Mouse (Mus musculus) yolk sac, embryonic 10.5 days (tissue): ENCODE data around the gene Terb1.

ENCODE experiments used
- DNase-seq: peaks from one replicate; pipeline ENCODE4 v3.0.0-alpha.2; 2017; ENCODE audit warnings: low spot score

Gene Terb1

DNA sequence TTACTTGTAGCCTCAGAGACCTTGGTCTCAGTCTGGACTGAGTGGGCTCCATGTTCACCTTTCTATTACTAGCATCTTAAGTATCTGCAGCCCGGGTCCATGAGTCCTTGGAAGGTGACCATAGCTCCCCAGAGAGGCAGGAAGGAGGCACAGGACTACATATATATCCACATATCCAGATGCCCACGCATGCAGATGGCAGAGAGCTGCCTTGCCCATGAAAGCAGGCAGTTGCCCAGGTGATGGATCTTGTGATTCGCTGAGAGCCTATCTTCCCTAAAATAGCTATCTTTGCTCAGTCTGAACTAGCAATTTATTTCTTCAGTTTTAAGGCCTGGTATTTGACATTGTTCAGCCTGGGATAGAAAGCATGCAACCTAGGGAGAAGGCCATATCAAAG, 98.2 kb downstream of the Terb1 start:
- DNase-seq, result no peak

DNA sequence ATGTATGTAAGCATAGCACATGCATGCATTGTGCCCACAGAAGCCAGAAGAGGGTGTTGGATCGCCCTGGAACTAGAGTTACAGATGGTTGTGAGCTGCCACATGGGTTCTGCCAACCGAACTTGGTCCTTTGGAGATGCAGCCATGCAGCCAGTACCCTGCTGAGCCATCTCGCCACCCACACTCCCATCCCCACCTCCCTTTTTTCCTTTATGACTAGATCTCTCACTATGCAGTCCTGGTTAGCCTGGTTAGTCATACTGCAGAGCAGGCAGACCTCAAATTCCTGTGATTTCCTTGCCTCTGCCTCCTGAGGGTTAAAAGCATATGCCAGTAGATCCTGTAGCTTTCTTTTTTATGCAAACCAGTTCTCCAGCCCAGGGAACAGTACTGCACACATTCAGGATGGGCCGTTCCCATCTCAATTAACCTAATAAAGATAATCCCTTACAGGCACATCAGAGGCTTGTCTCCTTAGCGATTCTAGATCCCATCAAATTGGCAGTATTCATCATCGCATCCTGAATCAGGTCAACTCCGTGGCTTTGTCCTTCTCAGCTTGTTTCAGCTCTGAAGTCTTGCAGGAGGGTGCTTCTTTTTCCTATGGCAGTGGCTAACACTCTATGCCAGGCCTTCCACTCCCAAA, 99.0 kb downstream of the Terb1 start:
- no peak for DNase-seq

DNA sequence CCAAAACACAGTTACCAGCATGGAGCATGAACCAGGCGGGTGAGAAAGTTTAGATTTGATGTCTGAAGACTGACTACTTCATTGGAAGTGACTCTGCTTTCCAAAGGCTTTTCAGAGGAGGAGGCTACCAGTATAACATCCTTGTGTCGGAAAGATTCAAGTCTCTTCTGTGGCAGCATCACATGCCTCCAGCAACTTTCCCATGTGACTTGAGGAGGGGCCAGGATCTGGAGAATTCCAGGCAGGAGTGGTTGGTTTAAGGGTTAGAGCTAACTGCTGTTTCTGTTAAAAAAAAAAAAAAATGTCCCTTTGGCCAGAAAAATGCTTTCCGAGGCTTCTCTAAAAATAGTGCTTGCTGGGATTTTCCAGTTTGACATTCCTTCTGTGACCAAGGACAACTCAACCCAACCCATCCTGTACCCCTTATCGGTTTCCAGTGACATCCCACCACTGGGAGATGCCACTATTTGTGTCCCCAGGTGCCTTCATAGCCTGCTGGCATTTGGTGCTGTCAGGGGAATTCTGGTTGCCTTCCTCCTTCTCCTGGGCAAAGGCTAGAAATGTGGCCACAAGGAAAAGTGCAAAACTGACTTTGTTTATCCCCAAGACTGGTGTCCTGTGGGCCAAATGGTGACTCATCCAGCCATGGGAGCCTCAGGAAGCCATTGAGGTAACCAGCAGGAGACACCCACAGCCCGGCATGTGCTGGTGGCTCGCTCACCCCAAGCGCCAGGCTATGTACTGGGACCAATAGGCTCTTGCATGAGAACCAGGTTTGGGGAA, 101.2 kb downstream of the Terb1 start:
- DNase-seq, result no peak

DNA sequence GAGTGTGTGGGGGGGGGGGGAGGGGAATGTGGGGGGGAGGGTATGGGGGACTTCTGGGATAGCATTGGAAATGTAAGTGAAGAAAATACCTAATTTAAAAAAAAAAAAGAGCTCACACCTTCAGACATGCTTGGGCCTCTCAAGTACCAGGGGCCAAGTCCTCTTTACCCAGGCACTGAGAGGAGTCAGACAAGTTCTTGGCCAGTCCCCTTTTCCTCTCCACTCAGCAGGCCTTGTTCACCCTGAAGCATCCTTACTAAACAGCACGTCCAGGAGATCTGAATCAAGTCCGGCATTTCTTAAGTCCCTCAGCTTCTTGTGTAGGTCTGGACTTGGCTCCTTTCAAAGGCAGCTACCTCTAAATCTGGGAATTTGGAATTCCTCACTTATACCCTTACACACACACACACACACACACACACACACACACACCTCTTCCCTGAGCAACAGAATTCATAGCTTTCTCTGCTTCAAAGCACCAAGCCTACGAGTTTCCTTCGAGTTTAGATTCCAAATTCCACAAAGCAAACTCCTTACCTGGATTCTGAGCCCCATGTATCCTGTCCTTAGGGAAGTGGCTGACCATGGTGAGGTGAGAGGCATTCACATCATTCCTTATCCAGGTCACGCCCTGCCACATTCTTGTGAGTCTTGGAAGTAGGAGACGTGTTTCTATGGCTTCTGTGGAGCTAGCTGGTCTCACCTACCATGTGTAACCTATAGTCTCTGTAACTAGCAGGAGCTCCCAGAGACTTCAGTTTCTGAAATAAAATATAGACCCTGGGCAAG, 103.2 kb downstream of the Terb1 start:
- DNase-seq, result no peak

DNA sequence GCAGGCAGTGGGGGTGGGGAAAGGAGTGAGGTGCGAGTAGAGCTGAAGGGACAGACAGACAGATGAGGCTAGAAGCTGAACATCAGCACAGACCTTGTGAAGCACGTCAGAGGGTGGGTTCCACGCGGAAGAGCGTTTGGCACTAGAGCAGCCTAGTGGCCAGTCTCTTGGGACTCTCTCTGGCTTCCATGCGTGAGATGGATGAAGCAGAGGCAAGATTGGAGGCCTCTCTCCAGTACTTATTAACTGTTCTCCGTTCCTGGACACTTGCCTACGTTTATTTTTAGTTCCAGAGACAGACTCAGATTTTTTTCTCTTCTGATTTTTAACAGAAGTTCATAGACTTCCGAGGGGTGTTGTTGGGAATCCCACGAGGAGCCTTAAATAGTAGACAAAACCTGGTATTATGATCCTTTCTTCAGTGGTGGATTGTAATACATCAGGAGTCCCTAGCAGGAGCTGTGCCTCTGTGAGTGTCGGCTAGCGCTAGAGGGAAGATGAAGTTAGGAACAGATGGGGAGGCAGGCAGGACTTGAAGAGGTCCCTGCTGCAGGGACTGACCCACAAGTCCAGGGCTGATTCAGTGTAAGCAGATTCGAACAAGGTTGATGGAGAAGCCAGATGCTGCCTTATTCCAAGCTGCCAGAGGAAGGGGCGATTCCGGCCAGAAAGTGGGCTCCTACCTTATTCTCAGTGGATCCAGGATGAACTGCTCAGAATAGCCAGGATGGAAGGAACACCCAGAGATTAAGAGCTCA, 104.1 kb downstream of the Terb1 start:
- DNase-seq, result no peak

DNA sequence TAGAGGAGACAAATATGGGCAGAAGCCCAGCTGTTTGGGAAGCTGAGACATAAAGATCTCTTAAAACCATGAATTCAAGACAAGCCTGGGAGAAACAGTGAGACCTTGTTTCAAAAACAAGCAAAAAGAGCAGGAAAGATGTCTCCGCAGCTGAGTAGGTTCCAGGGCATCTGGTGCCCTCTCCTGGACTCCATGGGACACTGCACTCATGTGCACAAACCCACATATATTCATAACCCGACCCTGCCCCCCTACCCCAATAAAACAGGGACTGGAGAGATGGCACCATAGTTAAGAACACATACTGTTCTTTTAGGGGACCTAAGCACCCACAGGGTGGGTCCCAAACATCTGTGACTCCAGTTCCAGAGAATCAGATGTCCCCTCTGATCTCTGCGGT, 106.1 kb downstream of the Terb1 start:
- DNase-seq, result no peak
